Mouse (Mus musculus) adrenal gland, postnatal 10 days (tissue): ENCODE measurements around the gene Krt18. TPM values are rescaled to one million over a fixed set of nuclear protein-coding genes. Genes with fewer than 3 reads are reported as not detected.
"Not testable (repeated sequence)": the region's sequence is repeated elsewhere in the genome, so short reads cannot be mapped to it uniquely, and the experiment has no call there.

Experiments used
- DNase-seq: peaks from one replicate; pipeline ENCODE4 v3.0.0; 2021; ENCODE audit warnings: mixed read lengths
- long read RNA-seq, 2 experiments: library from polyadenylated mRNA; stranded (forward); transcript quantifications; one replicate each; pipeline ENCODE4 v2.0.0; 2021
- total RNA-seq, 2 experiments: library from RNA; stranded (reverse); gene quantifications; 2 replicates each; pipeline ENCODE4 v1.2.3; 2021

The Krt18 gene
- 10 to 100 TPM; 15.9 to 28.3 TPM for total RNA-seq
- long read RNA-seq, experiment 1, transcript Krt18-201 (7 exons, 1,437 nt): major isoform, 79 of 82 reads
- long read RNA-seq, experiment 1, partial matches to known transcripts: 2 of 82 reads
- long read RNA-seq, experiment 1, other reads (novel, unspliced or antisense): 1 of 82 reads
- long read RNA-seq, experiment 2, transcript Krt18-201 (7 exons, 1,437 nt): major isoform, 8 of 8 reads
- long read RNA-seq, experiment 2, partial matches to known transcripts: 0 of 8 reads
- long read RNA-seq, experiment 2, other reads (novel, unspliced or antisense): 0 of 8 reads

GRCm38 (mm10) chr15:102028040-102028439 is at the start of gene Krt18:
Krt18 (plus strand) TSS chr15:102028180.
- DNase-seq: peak; percentile 25

- peak; percentile 19 for DNase-seq
These were observed 47.1 kb upstream of the Krt18 start for GRCm38 (mm10) chr15:101980849-101981248.

- DNase-seq: no peak
These were observed 44.5 kb upstream of the Krt18 start for GRCm38 (mm10) chr15:101983315-101983948.

- peak; percentile 93 for DNase-seq
These were observed 43.9 kb upstream of the Krt18 start for GRCm38 (mm10) chr15:101983949-101984601.

GRCm38 (mm10) chr15:101984746-101985145 is 43.2 kb upstream of the Krt18 start:
- DNase-seq: no peak

GRCm38 (mm10) chr15:101988119-101988518 is 39.9 kb upstream of the Krt18 start:
- DNase-seq: peak; percentile 89

GRCm38 (mm10) chr15:101988714-101989113 is 39.3 kb upstream of the Krt18 start:
- DNase-seq: no peak

- DNase-seq: no peak
These were observed 37.0 kb upstream of the Krt18 start for GRCm38 (mm10) chr15:101990946-101991345.

GRCm38 (mm10) chr15:101994365-101994764 is 33.6 kb upstream of the Krt18 start:
- no peak for DNase-seq

- no peak for DNase-seq
These were observed 32.3 kb upstream of the Krt18 start for GRCm38 (mm10) chr15:101995484-101996236.

- DNase-seq: not testable (repeated sequence)
These were observed 31.4 kb upstream of the Krt18 start for GRCm38 (mm10) chr15:101996450-101997078.

GRCm38 (mm10) chr15:101999156-101999555 is 28.8 kb upstream of the Krt18 start:
- no peak for DNase-seq

GRCm38 (mm10) chr15:101999676-102000335 is 28.2 kb upstream of the Krt18 start:
- DNase-seq: no peak

GRCm38 (mm10) chr15:102002646-102003488 is 25.1 kb upstream of the Krt18 start:
- DNase-seq: peak; percentile 78

GRCm38 (mm10) chr15:102003516-102003915 is 24.5 kb upstream of the Krt18 start:
- DNase-seq: no peak

- DNase-seq: no peak
These were observed 23.8 kb upstream of the Krt18 start, which contains the start of gene Krt8 for GRCm38 (mm10) chr15:102004189-102004588. Krt8 (minus strand) TSS chr15:102004482.

GRCm38 (mm10) chr15:102005290-102005689 is 22.7 kb upstream of the Krt18 start:
- peak; percentile 43 for DNase-seq

GRCm38 (mm10) chr15:102006317-102006716 is 21.7 kb upstream of the Krt18 start:
- no peak for DNase-seq

- no peak for DNase-seq
These were observed 20.6 kb upstream of the Krt18 start for GRCm38 (mm10) chr15:102007097-102008069.
